Mouse (Mus musculus) layer of hippocampus, adult 11-12 months (tissue): ENCODE results near the gene Pcolce.

ENCODE experiments used
- DNase-seq: peaks from one replicate; pipeline ENCODE4 v3.0.0; 2022; ENCODE audit warnings: low spot score

Gene Pcolce

DNA sequence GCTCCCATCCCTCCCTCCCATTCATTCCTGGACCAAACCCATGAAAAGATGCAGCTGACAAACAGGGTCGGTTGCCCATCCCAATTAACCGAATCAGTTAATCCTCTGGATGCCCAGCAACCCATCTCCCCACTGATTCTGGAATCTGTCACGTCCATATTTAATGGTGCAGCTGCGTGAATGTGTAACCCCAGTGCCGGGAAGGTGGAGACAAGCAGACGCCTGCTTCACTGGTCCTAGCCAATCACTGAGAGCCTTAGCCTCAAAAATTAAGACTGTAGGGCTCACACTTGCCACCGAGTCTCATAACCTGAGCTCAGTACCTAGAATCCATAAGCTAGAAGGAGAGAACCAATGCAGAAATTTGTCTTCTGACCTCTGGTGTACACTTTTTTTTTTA lies 17.7 kb downstream of the Pcolce start:
- DNase-seq, result no peak

DNA sequence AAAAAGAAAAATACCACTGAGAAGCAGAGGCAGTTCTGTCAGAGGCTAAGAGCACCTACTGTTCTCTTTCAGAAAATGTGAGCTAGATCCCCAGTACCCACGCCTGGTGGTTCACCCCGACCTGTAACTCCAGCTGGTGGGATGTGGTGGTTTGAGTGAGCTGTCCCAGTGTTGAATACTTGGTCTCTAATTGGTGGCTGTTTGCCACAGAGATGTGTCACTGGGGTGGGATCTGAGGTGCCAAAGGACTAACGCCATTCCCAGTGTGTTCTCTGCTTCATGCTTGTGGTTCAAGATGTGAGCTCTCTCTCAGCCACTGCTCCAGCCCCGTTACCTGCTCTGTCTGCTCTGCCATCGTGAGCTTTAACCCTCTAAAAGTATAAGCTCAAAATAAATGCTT lies 23.1 kb downstream of the Pcolce start:
- no peak for DNase-seq

DNA sequence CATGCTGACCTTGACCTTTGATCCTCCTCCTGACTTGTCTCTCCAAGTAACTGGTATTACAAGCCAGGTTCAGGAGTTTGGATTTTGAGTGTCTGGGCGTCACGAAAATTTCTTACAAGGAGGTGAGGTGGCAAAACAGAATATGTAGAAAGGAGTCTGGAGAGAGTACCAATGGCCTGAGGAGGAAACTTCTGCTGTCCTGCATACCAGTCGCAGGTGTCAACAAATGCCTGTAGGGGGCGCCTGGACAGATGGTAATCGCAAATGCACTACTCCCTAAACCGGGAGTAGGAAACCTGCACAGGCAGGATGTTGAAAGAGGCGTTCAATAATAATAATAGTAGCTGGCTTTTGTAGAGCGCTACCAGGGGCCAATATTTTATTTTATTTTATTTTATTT lies 28.6 kb downstream of the Pcolce start:
- DNase-seq, result peak; percentile 73

DNA sequence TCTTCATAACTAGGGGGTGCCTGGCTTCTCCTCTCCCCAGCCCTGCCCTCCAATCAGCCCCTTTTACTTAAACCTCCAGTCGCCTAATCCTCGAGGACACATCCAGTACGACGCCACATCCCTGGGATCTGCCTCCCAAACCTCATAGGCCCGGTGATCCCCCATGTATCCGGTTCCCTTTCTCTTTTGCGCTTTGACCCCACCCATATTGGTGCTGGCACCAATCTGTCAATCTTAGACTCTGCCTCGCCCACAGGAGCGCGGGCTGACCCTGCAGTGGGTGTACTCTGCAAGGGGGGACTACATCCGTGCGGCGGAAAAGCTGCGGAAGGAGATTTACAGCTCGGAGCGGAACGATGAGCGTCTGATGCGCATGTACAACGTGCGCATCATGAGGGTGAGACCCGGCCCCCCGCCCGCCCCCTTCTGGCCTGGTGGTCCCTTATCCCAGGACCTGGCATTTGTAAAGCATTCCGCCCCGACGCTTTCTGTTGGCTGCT lies 29.9 kb downstream of the Pcolce start:
- peak; percentile 46 for DNase-seq

DNA sequence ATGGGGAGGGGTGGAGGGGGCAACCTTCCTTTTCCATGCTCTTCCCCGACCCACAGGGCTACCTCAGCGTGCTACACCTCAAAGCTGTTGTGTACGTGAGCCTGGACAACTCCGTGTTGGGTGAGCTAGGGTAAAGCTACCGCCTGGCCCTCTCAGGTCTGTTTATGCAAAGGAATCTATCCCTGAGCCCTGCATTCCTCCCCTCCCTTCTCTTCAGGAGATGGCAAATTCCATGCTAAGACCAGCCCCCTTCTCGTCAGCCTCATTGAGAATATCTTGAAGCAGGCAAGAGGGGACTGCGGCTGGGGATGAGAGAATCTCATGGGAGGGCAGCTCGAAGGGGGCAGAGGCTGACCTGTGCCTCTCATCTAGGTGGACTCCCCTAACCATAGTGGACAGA lies 30.9 kb downstream of the Pcolce start:
- DNase-seq, result no peak

DNA sequence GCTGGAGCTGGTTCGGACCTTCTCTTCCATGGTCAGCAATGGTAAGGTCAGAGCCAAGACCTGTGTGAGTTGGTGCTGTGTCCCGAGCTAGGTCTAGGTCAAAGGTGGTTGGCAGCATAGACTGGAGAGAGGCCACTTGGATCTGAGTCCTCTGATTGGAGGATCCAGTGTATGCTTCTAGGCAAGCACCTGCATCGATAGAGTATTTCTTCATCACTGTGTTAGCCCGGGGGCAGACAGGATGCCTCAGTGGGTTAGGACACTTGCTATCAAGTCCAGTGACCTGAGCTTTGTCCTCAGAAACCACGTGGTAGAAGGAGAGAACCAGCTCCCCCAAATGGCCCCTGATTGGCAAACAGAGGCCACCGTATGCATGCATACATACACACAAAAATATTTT lies 33.3 kb downstream of the Pcolce start:
- no peak for DNase-seq

DNA sequence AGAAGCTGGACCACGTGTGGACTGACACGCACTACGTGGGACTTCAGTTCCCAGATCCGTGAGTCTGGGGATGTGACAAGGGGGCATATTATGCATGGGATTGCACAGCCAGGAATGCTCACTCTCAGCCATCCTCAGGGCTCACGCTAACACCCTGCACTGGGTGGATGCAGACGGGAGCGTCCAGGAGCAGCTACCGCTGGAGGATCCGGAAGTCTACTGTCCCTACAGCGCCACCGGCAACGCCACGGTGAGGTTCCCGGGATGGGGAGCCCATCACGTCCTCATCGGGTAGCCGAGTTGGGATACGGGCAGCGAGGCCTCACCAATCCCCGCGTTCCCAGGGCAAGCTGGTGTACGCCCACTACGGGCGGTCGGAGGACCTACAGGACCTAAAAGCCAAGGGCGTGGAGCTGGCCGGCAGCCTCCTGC lies 39.1 kb downstream of the Pcolce start:
- DNase-seq, result peak; percentile 45

DNA sequence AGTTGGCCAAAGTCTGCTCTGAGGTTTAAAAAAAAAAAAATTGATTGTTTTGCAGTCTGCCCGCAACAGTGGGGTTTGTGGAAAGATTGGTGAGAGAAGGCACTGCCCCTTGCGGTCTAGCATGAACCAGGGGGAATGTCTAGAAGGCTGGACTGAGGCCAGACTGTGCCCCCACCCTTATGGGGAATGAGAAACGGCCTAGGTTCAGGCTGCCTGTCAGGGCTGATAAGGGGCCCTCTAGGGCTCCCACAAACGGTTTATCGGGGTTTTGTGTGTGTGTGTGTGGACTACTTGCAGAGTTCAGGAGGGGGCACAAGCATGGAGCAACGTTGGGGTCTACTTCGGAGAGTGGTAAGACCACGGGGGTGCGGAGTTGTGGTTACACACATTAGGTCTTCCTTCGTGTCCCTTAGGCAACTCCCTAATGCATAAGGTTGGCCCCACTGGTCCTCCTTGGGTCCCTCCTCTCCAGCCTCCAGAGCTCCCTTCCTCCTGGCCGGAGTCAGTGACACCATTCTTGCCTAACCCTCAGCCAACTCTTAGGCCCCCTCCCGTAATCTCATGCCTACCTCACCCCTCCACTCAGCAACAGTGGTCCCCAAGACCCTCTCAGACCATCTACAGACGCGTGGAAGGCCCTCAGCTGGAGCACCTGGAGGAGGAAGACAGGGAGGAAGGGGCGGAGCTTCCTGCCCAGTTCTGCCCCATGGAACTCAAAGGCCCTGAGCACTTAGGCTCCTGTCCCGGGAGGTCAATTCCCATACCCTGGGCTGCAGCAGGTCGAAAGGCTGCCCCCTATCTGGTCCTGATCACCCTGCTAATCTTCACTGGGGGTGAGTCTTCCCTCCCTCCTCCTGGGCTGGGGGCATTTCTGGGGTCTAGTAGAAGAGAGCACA lies 42.6 kb downstream of the Pcolce start:
- DNase-seq, result no peak

DNA sequence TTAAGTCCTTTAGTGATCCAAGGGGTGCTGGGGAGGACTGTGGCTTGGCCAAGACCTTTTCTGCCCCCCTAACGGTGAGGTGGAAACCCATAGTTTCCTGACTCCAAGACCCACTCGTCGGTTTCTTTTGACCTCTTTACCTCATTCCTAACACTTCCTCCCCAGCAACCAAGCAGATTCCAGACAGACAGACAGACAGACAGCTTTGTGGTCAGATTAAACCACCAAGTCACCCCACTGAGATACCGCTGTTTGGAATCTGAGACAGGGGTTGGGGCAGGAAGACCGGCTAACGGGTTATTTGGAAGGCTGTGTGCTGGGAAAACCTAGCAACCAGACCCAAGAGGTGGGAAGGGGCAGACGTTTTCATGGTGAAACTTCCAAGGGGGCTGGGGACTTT lies 43.4 kb downstream of the Pcolce start:
- no peak for DNase-seq

DNA sequence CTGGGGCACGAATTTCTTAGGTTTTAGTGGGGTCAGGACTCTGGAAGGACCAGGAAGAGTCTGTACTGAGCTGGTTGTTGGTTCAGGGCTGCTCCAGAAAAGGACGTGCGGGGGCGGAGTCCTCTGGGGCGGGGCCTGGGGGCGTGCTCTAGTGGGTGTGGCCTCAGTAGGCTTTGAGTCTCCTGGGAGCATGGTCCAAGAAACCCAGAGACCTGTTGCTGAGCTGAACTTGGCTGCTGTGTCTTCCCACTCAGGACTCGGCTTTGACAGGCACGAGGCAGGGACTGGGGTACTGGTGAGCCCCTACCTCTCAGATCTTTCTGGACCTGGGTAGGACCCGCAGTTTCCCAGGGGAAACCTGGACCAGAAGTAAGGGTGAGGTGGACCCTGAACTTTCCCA lies 43.9 kb downstream of the Pcolce start, which contains the start of gene Tfr2:
Gene Tfr2 (plus strand): TSS at position 176 of the 400 bp plus-strand sequence.
- DNase-seq, result no peak

DNA sequence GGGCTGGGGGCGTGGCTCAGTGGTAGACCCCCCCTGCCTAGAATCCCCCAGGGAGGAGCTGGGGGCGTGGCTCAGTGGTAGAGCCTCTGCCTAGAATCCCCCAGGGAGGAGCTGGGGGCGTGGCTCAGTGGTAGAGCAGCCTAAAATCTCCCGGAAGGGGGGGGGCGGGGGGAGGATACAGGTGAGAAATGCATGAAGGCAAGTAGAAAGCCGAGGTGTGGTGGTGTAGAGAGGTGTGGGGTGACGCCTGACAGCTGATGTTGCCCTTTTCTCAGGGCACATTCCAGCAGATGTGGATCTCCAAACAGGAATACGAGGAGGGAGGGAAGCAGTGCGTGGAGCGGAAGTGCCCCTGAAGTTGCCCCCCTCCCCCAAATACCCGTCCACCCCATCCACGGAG lies 44.6 kb downstream of the Pcolce start:
- no peak for DNase-seq

DNA sequence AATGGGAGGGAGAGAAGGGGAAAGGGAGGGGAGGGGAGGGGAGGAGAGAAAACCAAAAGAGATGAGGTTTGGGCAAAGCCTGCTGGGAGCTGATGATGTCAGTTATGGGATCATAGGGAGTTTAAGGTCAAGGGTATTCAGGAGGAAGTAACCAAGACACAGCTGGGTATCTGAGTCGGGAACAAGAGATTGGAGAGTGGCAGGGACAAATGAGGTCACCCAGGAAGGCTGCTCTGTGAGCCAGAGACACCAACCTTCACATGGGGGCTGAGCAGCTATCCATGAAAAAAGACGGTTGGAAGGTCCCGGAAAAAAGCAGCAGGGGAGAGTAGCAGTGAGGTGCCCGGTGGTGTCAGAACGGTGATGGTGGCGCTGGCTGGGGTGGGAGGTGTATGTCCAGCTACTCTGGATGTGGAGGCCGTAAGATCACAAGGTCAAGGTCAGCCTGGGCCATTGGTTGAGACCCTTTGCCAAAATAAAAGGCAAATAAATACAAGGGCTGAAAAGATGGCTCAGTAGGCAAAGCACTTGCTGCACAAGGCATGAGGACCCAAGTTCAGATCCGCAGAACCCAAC lies 45.3 kb downstream of the Pcolce start:
- no peak for DNase-seq

DNA sequence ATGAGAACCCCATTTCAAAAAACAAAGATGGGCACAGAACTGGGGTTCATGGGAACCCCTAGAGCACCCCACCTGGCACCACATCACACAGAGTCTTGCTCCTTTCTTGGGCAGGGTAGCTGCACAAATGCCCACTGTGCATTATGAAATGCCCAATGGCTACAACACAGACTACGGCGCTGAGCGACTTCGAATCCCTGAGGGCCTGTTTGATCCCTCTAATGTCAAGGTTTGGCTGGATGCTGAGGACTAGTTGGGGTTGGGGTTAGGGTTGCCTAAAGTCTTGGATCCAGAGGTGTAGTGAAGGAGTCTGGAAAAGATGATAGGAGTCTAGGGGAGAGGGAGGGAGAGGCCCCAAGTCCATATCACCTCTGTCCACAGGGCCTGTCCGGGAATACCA lies 47.2 kb downstream of the Pcolce start:
- DNase-seq, result no peak

DNA sequence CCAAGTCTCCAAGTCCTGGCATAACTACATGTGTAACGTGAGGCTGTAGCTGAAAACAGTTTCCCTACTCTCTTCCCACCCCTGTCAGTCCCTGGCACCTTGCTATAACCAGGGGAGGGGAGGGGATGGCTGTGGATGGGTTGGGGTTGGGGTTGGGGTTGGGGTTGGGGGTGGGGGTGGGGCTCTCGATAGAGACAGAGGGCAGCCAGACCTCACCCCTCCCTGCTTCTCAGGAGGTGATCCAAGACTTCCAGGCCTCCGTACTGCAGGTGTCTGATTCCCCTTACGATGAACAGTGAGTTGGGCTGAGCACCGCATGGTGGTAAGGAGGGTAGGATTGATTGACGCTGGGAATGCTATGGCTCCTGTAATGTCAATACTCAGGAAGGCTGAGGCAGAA lies 47.8 kb downstream of the Pcolce start:
- no peak for DNase-seq

DNA sequence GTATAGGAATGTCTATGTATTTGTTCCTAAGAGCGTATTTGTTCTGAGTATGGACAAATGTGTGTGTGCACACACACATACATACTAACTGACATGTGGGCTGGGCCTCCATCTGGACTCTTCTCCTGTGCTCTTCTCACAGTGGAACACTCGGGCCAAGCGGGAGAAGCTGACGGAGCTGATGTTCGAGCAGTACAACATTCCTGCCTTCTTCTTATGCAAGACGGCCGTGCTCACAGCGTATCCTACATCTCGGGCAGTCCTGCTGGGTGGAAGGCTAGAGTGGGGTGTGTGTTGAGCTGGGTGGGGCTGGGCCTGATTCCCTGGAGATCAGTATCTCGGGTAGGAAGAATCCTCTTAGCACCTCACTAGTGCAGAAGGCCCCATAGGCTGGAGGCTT lies 50.6 kb downstream of the Pcolce start:
- DNase-seq, result peak; percentile 41

DNA sequence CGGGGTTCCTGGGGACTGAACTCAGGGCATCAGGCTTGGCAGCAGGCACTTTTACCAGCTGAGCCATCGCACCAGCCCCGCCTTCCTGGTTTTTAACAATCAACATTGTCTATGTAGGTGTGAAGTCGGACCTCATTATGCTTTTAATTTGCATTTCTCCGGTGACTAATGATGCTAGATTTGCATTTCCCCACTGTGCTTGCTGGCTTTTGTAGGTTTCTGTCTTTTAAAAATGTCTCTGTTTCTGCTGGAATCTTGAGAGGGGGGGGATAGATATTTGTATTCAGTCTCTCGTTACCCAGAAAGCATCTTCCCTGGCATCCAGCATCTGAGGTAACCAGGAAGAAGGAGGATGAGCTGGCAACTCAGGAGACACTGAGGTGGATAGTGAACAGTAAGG lies 52.0 kb downstream of the Pcolce start:
- no peak for DNase-seq
